Mouse (Mus musculus): Measurements from ENCODE around the gene Vmn1r5. TPM values are rescaled to one million over a fixed set of nuclear protein-coding genes. Genes with fewer than 3 reads are reported as not detected.
"Not testable (repeated sequence)": the region's sequence is repeated elsewhere in the genome, so short reads cannot be mapped to it uniquely, and the experiment has no call there.

Gene Vmn1r5
- polyA plus RNA-seq, 1 experiment from 2014 or later = not detected

GRCm38 (mm10) chr6:57025224-57025623, 55.2 kb downstream of the Vmn1r5 start, which contains the start of gene Vmn1r7:
Vmn1r7 (minus strand) TSS chr6:57025324.
- H3K4me2 ChIP-seq; H3K9ac ChIP-seq (ENCODE audit: low read depth, low read length); ATAC-seq (replicated peaks; ENCODE audit: low FRiP score); H3K36me3 ChIP-seq (ENCODE audit: control insufficient read depth, insufficient read depth, low read length); H3K4me1 ChIP-seq (replicated peaks; ENCODE audit: control insufficient read depth, insufficient read depth, low read length); DNase-seq (ENCODE audit: low spot score); H3K27ac ChIP-seq (ENCODE audit: low read depth, low read length); H3K27me3 ChIP-seq (replicated peaks; ENCODE audit: control insufficient read depth, insufficient read depth, low read length); H3K4me3 ChIP-seq (ENCODE audit: low read depth, low read length); H3K9me3 ChIP-seq (ENCODE audit: control insufficient read depth, low read length): not testable (repeated sequence)
- 77% methylated on average over 2 of the region's 2 CpGs for WGBS

- DNase-seq (ENCODE audit: low spot score) (no peak), ATAC-seq (replicated peaks; ENCODE audit: low FRiP score) (no peak)
- no peaks in the 10 kb centered on the region for H3K9me3 ChIP-seq (ENCODE audit: control insufficient read depth, low read length)
- H3K27ac ChIP-seq (ENCODE audit: low read depth, low read length) = no peak within 1 kb of the TSS
- no peak within 1 kb of the TSS for H3K4me2 ChIP-seq
- H3K4me3 ChIP-seq (ENCODE audit: low read depth, low read length) = no peak within 1 kb of the TSS
- H3K36me3 ChIP-seq (ENCODE audit: control insufficient read depth, insufficient read depth, low read length) = no peaks in the 10 kb centered on the region
- no peaks in the 10 kb centered on the region for H3K27me3 ChIP-seq (replicated peaks; ENCODE audit: control insufficient read depth, insufficient read depth, low read length)
- H3K9ac ChIP-seq (ENCODE audit: low read depth, low read length) = no peak within 1 kb of the TSS
- no peaks in the 10 kb centered on the region for H3K4me1 ChIP-seq (replicated peaks; ENCODE audit: control insufficient read depth, insufficient read depth, low read length)
These were observed 61.9 kb downstream of the Vmn1r5 start, which contains the start of gene Vmn1r8 for GRCm38 (mm10) chr6:57031984-57032383. Vmn1r8 (plus strand) TSS chr6:57032284.

GRCm38 (mm10) chr6:57034674-57035073, 64.6 kb downstream of the Vmn1r5 start:
- Histone ChIP-seq H3K36me3 (ENCODE audit: control insufficient read depth, insufficient read depth, low read length) (no peaks in the 10 kb centered on the region), H3K27me3 (replicated peaks; ENCODE audit: control insufficient read depth, insufficient read depth, low read length) (no peaks in the 10 kb centered on the region), H3K4me3 (ENCODE audit: low read depth, low read length) (no peak overlapping the region), H3K27ac (ENCODE audit: low read depth, low read length) (no peak overlapping the region), H3K9ac (ENCODE audit: low read depth, low read length) (no peak overlapping the region), H3K4me1 (replicated peaks; ENCODE audit: control insufficient read depth, insufficient read depth, low read length) (no peaks in the 10 kb centered on the region), H3K4me2 (no peak overlapping the region), H3K9me3 (ENCODE audit: control insufficient read depth, low read length) (no peaks in the 10 kb centered on the region)
- DNase-seq (ENCODE audit: low spot score) (no peak), ATAC-seq (replicated peaks; ENCODE audit: low FRiP score) (no peak)
- WGBS = 64% methylated on average over 2 of the region's 2 CpGs

Other genes starting within 250 kb of the Vmn1r5 start
- 24.4 and 27.9 TPM in 2 replicates for gene Kbtbd2, start 172.5 kb upstream of the Vmn1r5 start, polyA plus RNA-seq (2014; fragmentation: Nextera tagmentation; extraction: Ambion mirVana)
- 56.8 and 57.5 TPM in 2 replicates for gene Fkbp9, start 138.2 kb upstream of the Vmn1r5 start, polyA plus RNA-seq (2014; fragmentation: Nextera tagmentation; extraction: Ambion mirVana)
- 164 and 171 TPM in 2 replicates for gene Nt5c3, start 46.3 kb upstream of the Vmn1r5 start, polyA plus RNA-seq (2014; fragmentation: Nextera tagmentation; extraction: Ambion mirVana)
- gene Vmn1r4, start 46.3 kb upstream of the Vmn1r5 start, polyA plus RNA-seq (2014; fragmentation: Nextera tagmentation; extraction: Ambion mirVana) = 0.18 and 0.57 TPM in 2 replicates
- gene Vmn1r6, start 27.0 kb downstream of the Vmn1r5 start, polyA plus RNA-seq (2014; fragmentation: Nextera tagmentation; extraction: Ambion mirVana) = not detected in 2 replicates
- gene Vmn1r7, start 55.1 kb downstream of the Vmn1r5 start, polyA plus RNA-seq (2014; fragmentation: Nextera tagmentation; extraction: Ambion mirVana) = not detected in 2 replicates
- not detected in 2 replicates for gene Vmn1r8, start 62.0 kb downstream of the Vmn1r5 start, polyA plus RNA-seq (2014; fragmentation: Nextera tagmentation; extraction: Ambion mirVana)
- gene Vmn1r9, start 96.5 kb downstream of the Vmn1r5 start, polyA plus RNA-seq (2014; fragmentation: Nextera tagmentation; extraction: Ambion mirVana) = not detected in 2 replicates
- gene Vmn1r10, start 139.2 kb downstream of the Vmn1r5 start, polyA plus RNA-seq (2014; fragmentation: Nextera tagmentation; extraction: Ambion mirVana) = not detected in 2 replicates
- gene Vmn1r11, start 163.2 kb downstream of the Vmn1r5 start, polyA plus RNA-seq (2014; fragmentation: Nextera tagmentation; extraction: Ambion mirVana) = not detected in 2 replicates
- not detected in 2 replicates for gene Vmn1r12, start 186.6 kb downstream of the Vmn1r5 start, polyA plus RNA-seq (2014; fragmentation: Nextera tagmentation; extraction: Ambion mirVana)
- gene Vmn1r13, start 233.0 kb downstream of the Vmn1r5 start, polyA plus RNA-seq (2014; fragmentation: Nextera tagmentation; extraction: Ambion mirVana) = not detected in 2 replicates